Mouse (Mus musculus) Patski (cell line): ENCODE data around the gene Prol1. TPM values are rescaled to one million over a fixed set of nuclear protein-coding genes. Genes with fewer than 3 reads are reported as not detected.
"Not testable (repeated sequence)": the region's sequence is repeated elsewhere in the genome, so short reads cannot be mapped to it uniquely, and the experiment has no call there.

Experiments
- ATAC-seq: fragments of 100-300 bp; one replicate; pipeline ENCODE4 v1.8.0; 2021
- CTCF ChIA-PET: fragments of 350-600 bp; sonication (Branson Sonifier 250); formaldehyde crosslinking; loops from one replicate; lab custom pipeline; 2022; ENCODE audit warnings: inconsistent platforms; lab: Charles Lee
- POLR2A ChIA-PET: fragments of 350-600 bp; sonication (Branson Sonifier 250); formaldehyde crosslinking; loops from one replicate; lab custom pipeline; 2022; ENCODE audit warnings: antibody characterized with exemption, inconsistent platforms; lab: Charles Lee
- DNase-seq: peaks from one replicate; pipeline ENCODE4 v3.0.0-alpha.2; 2011; ENCODE audit warnings: low read depth, low spot score
- H3K27me3 ChIP-seq: fragments of 371-371 bp; one replicate; pipeline ENCODE4 v1.5.1; 2021
- CTCF ChIP-seq: fragments of 100-300 bp; IDR thresholded peaks from one replicate; pipeline ENCODE4 v1.5.1; 2021
- in situ Hi-C: fragments of 300-500 bp; cut with MboI; formaldehyde crosslinking; loops from 3 replicates; pipeline ENCODE4 v1.11.1; 2018; ENCODE audit warnings: low pct_unique_long_range_greater_than_20kb, mixed read lengths
- polyA plus RNA-seq: library from polyadenylated mRNA; unstranded; gene quantifications from one replicate; pipeline ENCODE4 v1.2.3, GENCODE M21; 2021

The Prol1 gene
- not detected for polyA plus RNA-seq

DNA sequence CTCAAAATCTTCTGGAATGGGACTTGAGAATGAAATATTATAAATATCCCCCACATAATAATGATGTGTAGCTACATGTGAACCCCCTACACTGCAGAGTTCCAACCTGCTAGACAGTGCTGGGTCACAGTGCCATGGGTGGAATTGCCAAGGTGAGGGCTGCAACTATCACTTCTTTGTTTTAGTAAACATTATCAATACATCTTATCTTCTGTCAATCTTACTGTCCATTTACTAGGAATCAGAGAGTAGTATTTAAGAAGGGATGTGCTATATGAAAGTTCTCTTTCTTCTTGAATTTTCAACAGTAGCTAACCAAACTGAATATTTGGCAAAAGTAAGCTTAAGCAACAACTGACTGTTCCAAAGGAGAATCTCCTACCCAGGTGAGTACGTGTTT is at the start of gene Prol1:
Gene Prol1, plus strand, starts transcription at position 301 of the 400 bp plus-strand sequence.
- in situ Hi-C loops: no loop called here
- DNase-seq: no peak
- ChIA-PET POLR2A (no interaction called here), CTCF (no interaction called here)
- no peak for TF ChIP-seq CTCF
- H3K27me3 ChIP-seq: no peaks in the 10 kb centered on the region
- ATAC-seq: no peak

GRCm38 (mm10) chr5:88268619-88269018 is 48.5 kb upstream of the Prol1 start, which contains the start of gene Gm7714:
Gene Gm7714 (plus strand): TSS chr5:88268919.
- CTCF ChIA-PET: no interaction called here
- POLR2A ChIA-PET: no interaction called here
- in situ Hi-C loops: no loop called here
- no peaks in the 10 kb centered on the region for H3K27me3 ChIP-seq
- no peak for ATAC-seq
- no peak for TF ChIP-seq CTCF
- no peak for DNase-seq

DNA sequence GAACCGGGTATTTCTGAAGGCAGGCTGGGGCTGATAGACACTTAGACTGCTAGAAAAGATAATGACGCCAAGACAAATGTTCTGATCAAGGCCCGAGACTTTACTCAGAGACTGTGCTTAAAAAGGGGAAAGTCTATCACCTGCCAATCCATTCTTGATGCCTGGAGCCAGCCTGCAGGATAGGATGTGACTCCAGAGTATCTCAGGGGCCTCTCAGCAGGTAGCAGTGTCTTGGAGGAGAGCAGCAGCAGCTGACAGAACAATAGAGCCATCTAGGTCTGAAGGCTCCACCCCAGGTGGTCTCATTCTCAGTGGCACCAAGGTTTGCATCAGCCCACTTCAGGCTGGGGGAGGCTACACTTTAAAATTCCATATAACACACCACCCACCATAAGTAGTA is 5.8 kb upstream of the Prol1 start:
- POLR2A ChIA-PET, ATAC-seq, in situ Hi-C loops, H3K27me3 ChIP-seq, CTCF ChIA-PET, DNase-seq: not testable (repeated sequence)

GRCm38 (mm10) chr5:88348533-88348932 is 31.4 kb downstream of the Prol1 start:
- CTCF ChIA-PET, POLR2A ChIA-PET, DNase-seq, H3K27me3 ChIP-seq, ATAC-seq, in situ Hi-C loops: not testable (repeated sequence)

DNA sequence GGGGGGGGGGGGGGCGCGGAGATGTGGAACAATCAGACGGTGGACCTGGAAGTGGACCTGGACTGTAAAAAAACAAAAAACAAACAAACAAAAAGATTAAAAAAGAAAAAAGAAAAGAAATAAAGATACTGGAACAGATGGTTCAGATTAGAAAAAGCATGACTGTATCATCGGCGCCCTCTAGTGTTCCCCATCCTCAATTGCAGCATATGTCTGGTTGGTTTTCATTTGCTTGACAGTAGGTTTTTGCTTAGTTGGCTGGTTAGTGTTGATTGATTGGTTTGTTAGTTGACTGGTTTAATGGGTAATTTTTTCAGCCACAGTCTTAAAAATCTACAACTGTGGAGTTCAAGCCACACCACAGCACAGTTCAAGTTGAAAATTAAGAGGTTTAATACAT is 47.7 kb downstream of the Prol1 start:
- POLR2A ChIA-PET: no interaction called here
- CTCF ChIA-PET: interaction anchor here (0.7 to 1.0 kb wide), 3 partner anchors 11 to 35 kb away, joined by 3 to 4 read pairs (median 3); partner anchors contain the start of gene Amtn
- in situ Hi-C loops: no loop called here
- DNase-seq (peak; percentile 2), ATAC-seq (no peak)
- H3K27me3 ChIP-seq: no peaks in the 10 kb centered on the region
- TF ChIP-seq CTCF: peak; percentile 75

- ATAC-seq (no peak), DNase-seq (no peak)
- no peak for TF ChIP-seq CTCF
- POLR2A ChIA-PET: no interaction called here
- no peaks in the 10 kb centered on the region for H3K27me3 ChIP-seq
- in situ Hi-C loops: no loop called here
- CTCF ChIA-PET: no interaction called here
Measured at GRCm38 (mm10) chr5:88366886-88367285, 49.8 kb downstream of the Prol1 start.

DNA sequence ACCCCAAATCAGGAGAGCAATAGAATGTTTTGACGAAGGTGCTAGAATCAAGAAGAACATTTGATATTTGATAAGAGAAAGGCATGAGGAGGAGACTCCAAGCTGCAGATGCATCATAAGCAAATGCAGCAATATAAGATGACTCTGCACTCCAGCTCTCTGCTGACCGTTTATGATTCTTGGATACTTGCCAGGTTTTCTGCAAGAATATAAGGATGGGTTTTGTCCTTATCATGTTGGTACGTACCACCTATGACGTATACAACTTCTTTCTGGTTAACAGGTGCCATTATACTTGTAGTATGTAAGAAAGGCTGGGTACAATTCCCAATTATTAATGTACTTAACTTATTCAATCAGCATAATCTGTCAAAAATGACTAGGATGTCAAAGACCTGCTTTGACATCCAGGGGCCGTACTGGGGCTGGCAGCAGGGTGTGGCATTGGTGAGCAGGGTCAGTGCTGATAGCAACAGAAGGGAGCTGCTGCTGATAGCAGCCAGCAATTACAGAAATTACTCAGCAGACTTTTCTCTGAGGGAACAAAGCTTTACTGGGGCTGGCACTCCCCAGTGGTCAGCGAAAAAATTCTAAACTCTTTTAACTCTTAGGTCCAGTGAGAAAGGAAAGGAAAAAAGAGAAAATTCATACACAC is 53.6 kb downstream of the Prol1 start:
- no peak for ATAC-seq
- in situ Hi-C loops: no loop called here
- POLR2A ChIA-PET: no interaction called here

GRCm38 (mm10) chr5:88372563-88372962 is 55.5 kb downstream of the Prol1 start:
- in situ Hi-C loops: no loop called here

More for the DNA sequence above, 53.6 kb downstream of the Prol1 start:
- no peak for DNase-seq
- CTCF ChIA-PET: no interaction called here
- TF ChIP-seq CTCF: no peak
- H3K27me3 ChIP-seq: no peaks in the 10 kb centered on the region

DNA sequence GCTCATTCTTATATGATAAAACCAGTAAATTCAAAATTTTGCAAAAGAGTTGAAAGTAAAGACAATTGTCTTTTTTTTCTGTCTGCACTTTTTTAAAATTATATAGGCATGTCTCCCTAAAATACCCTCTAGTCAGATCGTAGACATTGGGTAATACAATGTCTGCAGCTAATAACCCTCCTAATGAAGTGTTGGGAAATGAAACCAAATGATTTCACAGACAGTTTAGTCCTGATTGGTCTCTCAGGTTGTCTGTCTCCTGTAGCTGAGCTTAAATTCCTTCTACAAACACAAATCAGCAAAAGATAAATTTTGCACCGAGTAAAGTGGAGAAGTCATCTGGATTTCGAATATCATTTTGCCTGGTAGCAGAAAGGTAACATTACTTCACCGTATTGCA is 58.7 kb downstream of the Prol1 start, which contains the start of gene Amtn:
Gene Amtn, plus strand, starts transcription at position 301 of the 400 bp plus-strand sequence.
- POLR2A ChIA-PET: no interaction called here
- no peak for ATAC-seq
- CTCF ChIA-PET: interaction anchor here (1.6 kb wide), 1 partner anchor 11 kb away, joined by 4 read pairs; no protein-coding TSS in a partner anchor
- peaks cover 4% of the 10 kb centered on the region for H3K27me3 ChIP-seq
- in situ Hi-C loops: no loop called here
- DNase-seq: no peak
- TF ChIP-seq CTCF: no peak

More at GRCm38 (mm10) chr5:88372563-88372962, 55.5 kb downstream of the Prol1 start:
- peaks cover 4% of the 10 kb centered on the region for H3K27me3 ChIP-seq
- DNase-seq (no peak), ATAC-seq (no peak)
- no peak for TF ChIP-seq CTCF
- CTCF ChIA-PET: interaction anchor here (1.0 kb wide), 1 partner anchor 10 kb away, joined by 3 read pairs; no protein-coding TSS in a partner anchor
- POLR2A ChIA-PET: no interaction called here

Other genes starting within 250 kb of the Prol1 start
- not detected for gene Smr2, start 230.8 kb upstream of the Prol1 start, polyA plus RNA-seq
- not detected for gene Gm11116, start 205.8 kb upstream of the Prol1 start, polyA plus RNA-seq
- gene Gm11115, start 163.2 kb upstream of the Prol1 start, polyA plus RNA-seq: not detected
- not detected for gene Gm7714, start 48.4 kb upstream of the Prol1 start, polyA plus RNA-seq
- gene Amtn, start 58.8 kb downstream of the Prol1 start, polyA plus RNA-seq: not detected
- gene Ambn, start 138.7 kb downstream of the Prol1 start, polyA plus RNA-seq: not detected
- gene Enam, start 170.7 kb downstream of the Prol1 start, polyA plus RNA-seq: not detected
- 0.23 TPM for gene Jchain, start 210.6 kb downstream of the Prol1 start, polyA plus RNA-seq
- 78.9 TPM for gene Utp3, start 237.2 kb downstream of the Prol1 start, polyA plus RNA-seq
- gene Rufy3, start 247.7 kb downstream of the Prol1 start, polyA plus RNA-seq: 17.4 TPM